Mouse (Mus musculus) midbrain, postnatal 0 days (tissue): Measurements from ENCODE around the gene Agbl4. TPM values are rescaled to one million over a fixed set of nuclear protein-coding genes. Genes with fewer than 3 reads are reported as not detected.

Experiments used
- ATAC-seq: fragments of 200-750 bp; cut with Nextera tagmentation; 2 replicates; pipeline ENCODE4 v1.8.0; 2017; ENCODE audit warnings: moderate number of reproducible peaks, mild to moderate bottlenecking, moderate TSS enrichment, moderate library complexity; ENCODE audit not compliant: low FRiP score
- DNase-seq: peaks from one replicate; pipeline ENCODE4 v3.0.0-alpha.2; 2015; ENCODE audit warnings: low spot score
- H3K27ac ChIP-seq: fragments of 300-500 bp; sonication (generic); 2 replicates; pipeline ENCODE4 v1.5.1; 2014; ENCODE audit warnings: low read depth, mild to moderate bottlenecking, low read length, mixed read lengths
- H3K27me3 ChIP-seq: fragments of 300-500 bp; sonication (generic); 2 replicates; pipeline ENCODE4 v1.6.1; 2014; ENCODE audit warnings: low read length, control low read depth, mixed read lengths; ENCODE audit not compliant: insufficient read depth
- H3K36me3 ChIP-seq: fragments of 300-500 bp; sonication (generic); 2 replicates; pipeline ENCODE4 v1.6.1; 2014; ENCODE audit warnings: low read length, control low read depth, mixed read lengths; ENCODE audit not compliant: insufficient read depth
- H3K4me1 ChIP-seq: fragments of 300-500 bp; sonication (generic); 2 replicates; pipeline ENCODE4 v1.6.1; 2014; ENCODE audit warnings: mild to moderate bottlenecking, control low read depth, antibody characterized with exemption, low read length, mixed read lengths; ENCODE audit not compliant: insufficient read depth
- H3K4me2 ChIP-seq: fragments of 300-500 bp; sonication (generic); 2 replicates; pipeline ENCODE4 v1.6.1; 2014; ENCODE audit warnings: low read depth, mild to moderate bottlenecking, low read length, mixed read lengths; ENCODE audit not compliant: poor library complexity, severe bottlenecking
- H3K4me3 ChIP-seq: fragments of 300-500 bp; sonication (generic); 2 replicates; pipeline ENCODE4 v1.5.1; 2014; ENCODE audit warnings: low read depth, mild to moderate bottlenecking, low read length, moderate library complexity
- H3K9ac ChIP-seq: fragments of 300-500 bp; sonication (generic); replicated peaks from 2 replicates; pipeline ENCODE4 v1.6.1; 2014; ENCODE audit warnings: mild to moderate bottlenecking, low read length, moderate library complexity, mixed read lengths; ENCODE audit not compliant: poor library complexity, severe bottlenecking
- H3K9me3 ChIP-seq: fragments of 300-500 bp; sonication (generic); 2 replicates; pipeline ENCODE4 v1.6.1; 2016; ENCODE audit warnings: low read length, control low read depth
- CTCF ChIP-seq: IDR thresholded peaks from 2 replicates; pipeline ENCODE4 v1.5.1; 2016; ENCODE audit warnings: antibody characterized with exemption, mild to moderate bottlenecking
- WGBS: fragments of 180-500 bp; shearing (Covaris S2); extraction: QIAGEN DNeasy Blood & Tissue Kit; methylation state at CpG from one replicate; pipeline ENCODE4 v1.1.7; 2014; 5-methylcytosine and 5-hydroxymethylcytosine counted together
- polyA plus RNA-seq: library from polyadenylated mRNA; unstranded; fragments of >200 nt; fragmentation: Nextera tagmentation; extraction: Ambion mirVana; gene quantifications from 2 replicates; pipeline ENCODE4 v1.2.1, GENCODE M21; 2015
- total RNA-seq: library from RNA; depleted of rRNA; stranded (reverse); fragments of >200 nt; gene quantifications from 2 replicates; pipeline ENCODE4 v1.2.3, GENCODE M21; 2014

The Agbl4 gene
- total and polyA plus RNA-seq, 2 experiments from 2014 or later: 5.0 to 9.2 TPM

GRCm38 (mm10) chr4:111364199-111364598 lies 966.7 kb downstream of the Agbl4 start:
- Histone ChIP-seq H3K36me3 (no peaks in the 10 kb centered on the region), H3K27ac (no peak overlapping the region), H3K4me1 (no peaks in the 10 kb centered on the region), H3K9ac (no peak overlapping the region), H3K4me3 (no peak overlapping the region), H3K4me2 (no peak overlapping the region), H3K27me3 (no peaks in the 10 kb centered on the region), H3K9me3 (no peaks in the 10 kb centered on the region)
- 67% methylated on average over 2 of the region's 2 CpGs for WGBS
- DNase-seq (no peak), ATAC-seq (no peak)
- TF ChIP-seq CTCF: no peak

GRCm38 (mm10) chr4:111367771-111368170 lies 970.3 kb downstream of the Agbl4 start:
- H3K4me3 ChIP-seq: no peak overlapping the region
- no peaks in the 10 kb centered on the region for H3K27me3 ChIP-seq
- no peak overlapping the region for H3K9ac ChIP-seq
- H3K4me1 ChIP-seq: no peaks in the 10 kb centered on the region
- H3K4me2 ChIP-seq: no peak overlapping the region
- H3K9me3 ChIP-seq: no peaks in the 10 kb centered on the region
- WGBS: 48% methylated on average over 2 of the region's 2 CpGs
- DNase-seq: no peak
- no peak for TF ChIP-seq CTCF
- no peak; the same call in 1 of the 2 replicates for ATAC-seq
- no peak overlapping the region for H3K27ac ChIP-seq
- H3K36me3 ChIP-seq: no peaks in the 10 kb centered on the region

- Histone ChIP-seq H3K9me3 (no peaks in the 10 kb centered on the region), H3K4me3 (no peak overlapping the region), H3K27me3 (no peaks in the 10 kb centered on the region), H3K4me1 (no peaks in the 10 kb centered on the region), H3K27ac (no peak overlapping the region), H3K4me2 (no peak overlapping the region), H3K36me3 (no peaks in the 10 kb centered on the region), H3K9ac (no peak overlapping the region)
- TF ChIP-seq CTCF: no peak
- DNase-seq: no peak
- no peak for ATAC-seq
Observed at GRCm38 (mm10) chr4:111377159-111377558, 979.7 kb downstream of the Agbl4 start.

DNA sequence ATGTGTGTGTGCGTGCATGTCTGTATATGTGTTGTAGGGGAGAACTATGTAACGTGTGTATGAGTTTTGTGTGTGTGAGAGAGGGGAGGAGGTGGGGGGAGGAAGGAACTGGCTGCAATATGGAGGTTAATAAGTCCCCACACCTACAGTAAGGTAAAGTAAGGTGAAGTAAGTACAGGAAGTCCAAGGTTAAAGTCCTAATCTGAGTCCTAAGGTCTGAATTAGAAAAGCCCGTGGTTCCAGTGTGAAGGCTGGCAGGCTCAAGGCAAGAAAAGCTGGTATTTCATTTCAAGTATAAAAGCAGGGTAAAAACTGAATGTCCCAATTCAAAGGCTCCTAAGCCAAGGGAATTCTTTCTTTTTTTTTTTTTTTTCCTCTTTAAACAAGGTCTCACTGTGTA lies 980.6 kb downstream of the Agbl4 start:
- DNase-seq (no peak), ATAC-seq (no peak)
- Histone ChIP-seq H3K36me3 (no peaks in the 10 kb centered on the region), H3K4me1 (no peaks in the 10 kb centered on the region), H3K9me3 (no peaks in the 10 kb centered on the region), H3K27ac (no peak overlapping the region), H3K4me3 (no peak overlapping the region), H3K27me3 (no peaks in the 10 kb centered on the region), H3K9ac (no peak overlapping the region), H3K4me2 (no peak overlapping the region)
- WGBS: 92% methylated on average over 3 of the region's 3 CpGs
- no peak for TF ChIP-seq CTCF

- DNase-seq (no peak), ATAC-seq (no peak)
- TF ChIP-seq CTCF: no peak
- Histone ChIP-seq H3K4me3 (no peak overlapping the region), H3K27me3 (no peaks in the 10 kb centered on the region), H3K4me1 (no peaks in the 10 kb centered on the region), H3K9ac (no peak overlapping the region), H3K4me2 (no peak overlapping the region), H3K36me3 (no peaks in the 10 kb centered on the region), H3K9me3 (no peaks in the 10 kb centered on the region), H3K27ac (no peak overlapping the region)
- 77% methylated on average over 2 of the region's 2 CpGs for WGBS
Observed at GRCm38 (mm10) chr4:111383101-111383500, 985.6 kb downstream of the Agbl4 start.

GRCm38 (mm10) chr4:111390736-111391135 lies 993.3 kb downstream of the Agbl4 start:
- Histone ChIP-seq H3K4me3 (no peak overlapping the region), H3K9ac (no peak overlapping the region), H3K27me3 (no peaks in the 10 kb centered on the region), H3K4me2 (no peak overlapping the region), H3K27ac (no peak overlapping the region), H3K4me1 (no peaks in the 10 kb centered on the region), H3K9me3 (no peaks in the 10 kb centered on the region), H3K36me3 (no peaks in the 10 kb centered on the region)
- no peak for TF ChIP-seq CTCF
- ATAC-seq (no peak), DNase-seq (no peak)

DNA sequence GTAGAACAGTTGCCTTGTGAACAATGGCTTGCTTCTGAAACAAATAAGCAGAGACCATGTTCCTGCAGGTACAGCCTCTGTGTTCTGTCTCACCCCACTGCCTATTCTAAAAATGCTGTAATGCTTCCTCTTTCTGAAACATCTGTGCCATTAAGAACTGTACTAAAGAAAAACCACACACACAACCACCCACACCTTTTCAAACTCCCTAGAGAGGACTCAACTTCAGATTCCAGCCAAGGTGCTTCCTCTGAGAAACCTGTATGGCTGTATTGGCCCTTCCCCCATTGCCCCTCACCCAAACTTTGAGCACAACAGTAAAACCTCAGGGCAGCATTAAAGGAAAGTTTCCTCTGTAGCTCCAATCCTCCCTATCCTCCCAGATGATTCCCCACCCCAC lies 1002.3 kb downstream of the Agbl4 start:
- no peak for TF ChIP-seq CTCF
- Histone ChIP-seq H3K4me2 (no peak overlapping the region), H3K9me3 (no peaks in the 10 kb centered on the region), H3K27ac (no peak overlapping the region), H3K9ac (no peak overlapping the region), H3K36me3 (no peaks in the 10 kb centered on the region), H3K4me3 (no peak overlapping the region), H3K4me1 (no peaks in the 10 kb centered on the region), H3K27me3 (no peaks in the 10 kb centered on the region)
- DNase-seq (no peak), ATAC-seq (no peak)
